Mouse (Mus musculus): ENCODE results near the gene Abtb1.

Gene Abtb1

DNA sequence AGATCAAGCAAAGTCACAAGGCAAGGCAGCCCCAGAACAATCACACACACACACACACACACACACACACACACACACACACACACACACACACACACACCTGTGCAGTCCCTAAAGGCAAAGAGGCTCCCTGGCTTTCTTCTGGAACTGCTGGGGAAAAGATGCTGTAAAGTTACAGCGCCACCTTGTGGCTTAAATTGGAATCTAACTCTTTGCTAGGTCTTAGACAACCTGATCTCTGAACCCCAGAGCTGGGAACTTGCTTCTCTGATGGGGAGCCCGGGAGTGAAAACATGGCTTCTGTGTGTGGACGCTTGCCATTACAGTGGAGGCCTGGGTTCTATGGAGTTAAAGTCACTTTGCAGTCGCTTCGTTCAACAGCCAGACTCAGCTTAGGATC is 13.9 kb upstream of the Abtb1 start:
- DNase-seq (ENCODE audit: inconsistent ontology term), result peak; percentile 51

- DNase-seq (ENCODE audit: inconsistent ontology term), result no peak
Observed at GRCm38 (mm10) chr6:88854509-88854908, 12.7 kb upstream of the Abtb1 start.

DNA sequence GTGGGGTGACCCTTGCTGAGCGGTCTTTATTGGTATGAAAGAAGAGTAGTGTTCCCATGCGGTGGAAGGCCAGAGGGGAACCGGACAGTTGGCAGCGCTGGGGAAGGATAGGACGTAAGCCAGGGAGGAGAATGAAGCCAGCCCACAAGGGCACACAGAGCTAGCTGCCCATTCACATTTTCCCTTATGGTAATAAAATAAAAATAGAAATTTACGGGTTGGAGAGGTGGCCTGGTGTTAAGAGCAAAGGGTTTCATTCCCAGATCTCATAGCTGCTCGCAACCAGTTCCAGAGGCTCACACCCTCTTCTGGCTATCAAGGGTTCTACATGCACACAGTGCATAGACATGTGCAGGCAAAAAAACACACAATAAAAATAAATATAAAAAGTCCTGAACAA is 8.2 kb upstream of the Abtb1 start:
- DNase-seq (ENCODE audit: inconsistent ontology term), result no peak

GRCm38 (mm10) chr6:88849270-88849669 is 7.5 kb upstream of the Abtb1 start:
- no peak for DNase-seq (ENCODE audit: inconsistent ontology term)

DNA sequence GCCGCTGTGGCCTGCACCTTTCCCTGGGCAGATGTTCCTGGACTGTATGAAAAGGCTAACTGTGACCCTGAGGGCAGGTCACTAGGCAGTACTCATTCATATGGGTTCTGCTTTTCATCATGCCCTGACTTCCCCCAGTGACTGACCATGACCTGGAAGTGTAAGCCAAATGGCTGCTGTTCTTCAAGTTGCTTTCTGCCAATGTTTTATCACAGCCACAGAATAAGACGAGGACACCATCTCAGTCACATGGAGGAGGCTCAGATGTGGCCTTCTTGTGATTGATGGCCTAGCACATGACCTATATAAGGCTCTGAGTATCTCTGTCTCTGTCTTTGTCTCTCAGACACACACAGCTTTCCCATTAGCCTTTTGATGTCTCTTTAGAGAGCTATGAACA is 5.8 kb upstream of the Abtb1 start:
- DNase-seq (ENCODE audit: inconsistent ontology term), result no peak

DNA sequence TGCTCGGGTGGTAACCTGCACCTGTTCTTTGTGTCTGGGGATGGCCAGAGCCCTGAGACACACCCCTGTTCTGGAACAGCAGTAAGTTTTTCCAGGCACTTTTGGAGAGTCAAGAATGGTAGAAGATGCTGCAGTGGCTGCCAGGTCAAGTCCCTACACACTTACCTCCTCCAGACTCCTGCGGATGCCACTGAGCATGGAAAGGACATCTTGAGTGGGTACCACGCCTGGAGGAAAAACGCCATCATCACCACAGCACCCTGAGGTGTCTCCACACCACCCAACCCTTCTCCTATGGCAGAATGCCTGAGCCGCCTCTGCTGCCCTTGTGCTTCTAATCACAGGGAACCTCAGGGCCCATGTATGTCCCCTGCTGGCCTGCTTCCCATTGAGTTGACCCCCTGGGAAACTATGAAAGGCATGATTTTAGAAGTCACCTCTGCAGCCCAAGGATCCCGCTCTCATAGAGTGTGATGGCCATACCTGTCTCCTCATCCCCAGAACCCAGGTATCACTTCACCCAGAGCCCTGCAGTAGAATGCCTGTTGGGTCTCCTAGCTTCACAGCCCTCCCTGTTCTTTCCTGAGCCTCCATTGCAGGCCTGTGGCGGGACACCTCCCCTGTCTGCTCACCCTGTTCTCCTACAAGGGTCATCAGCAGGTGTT is 3.2 kb upstream of the Abtb1 start:
- no peak for DNase-seq (ENCODE audit: inconsistent ontology term)

GRCm38 (mm10) chr6:88843781-88844725 is 2.3 kb upstream of the Abtb1 start:
- no peak for DNase-seq (ENCODE audit: inconsistent ontology term)

DNA sequence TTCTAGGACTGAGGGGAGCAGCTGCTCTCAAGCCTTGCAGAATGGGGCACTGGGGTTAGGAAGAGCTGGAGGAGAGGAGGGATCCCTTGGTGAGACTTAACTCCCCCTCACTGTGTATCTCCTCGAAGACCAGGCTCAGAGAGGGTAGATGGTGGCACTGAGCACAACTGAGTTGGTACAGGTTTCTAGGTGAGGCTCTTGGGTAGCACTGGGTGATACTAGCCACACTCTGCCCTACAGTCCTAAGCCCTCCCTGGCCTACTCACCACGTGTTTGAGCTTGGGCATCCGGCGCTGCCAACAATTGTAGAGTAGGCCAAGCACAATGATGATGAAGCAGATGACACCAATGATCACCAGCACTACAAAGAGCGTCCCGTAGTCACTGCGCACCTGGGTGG is 1.5 kb upstream of the Abtb1 start:
- DNase-seq (ENCODE audit: inconsistent ontology term), result no peak

GRCm38 (mm10) chr6:88842731-88843151 is 957 bp upstream of the Abtb1 start:
- no peak for DNase-seq (ENCODE audit: inconsistent ontology term)

- DNase-seq (ENCODE audit: inconsistent ontology term), result no peak
Observed at GRCm38 (mm10) chr6:88841514-88841780, 337 bp downstream of the Abtb1 start.

GRCm38 (mm10) chr6:88840791-88841513 is 832 bp downstream of the Abtb1 start:
- no peak for DNase-seq (ENCODE audit: inconsistent ontology term)

- no peak for DNase-seq (ENCODE audit: inconsistent ontology term)
Observed at GRCm38 (mm10) chr6:88840211-88840610, 1.6 kb downstream of the Abtb1 start.

GRCm38 (mm10) chr6:88839135-88839970 is 2.4 kb downstream of the Abtb1 start:
- DNase-seq (ENCODE audit: inconsistent ontology term), result no peak

- no peak for DNase-seq (ENCODE audit: inconsistent ontology term)
Observed at GRCm38 (mm10) chr6:88838613-88839012, 3.2 kb downstream of the Abtb1 start.

GRCm38 (mm10) chr6:88837999-88838398 is 3.8 kb downstream of the Abtb1 start:
- DNase-seq (ENCODE audit: inconsistent ontology term), result no peak

- no peak for DNase-seq (ENCODE audit: inconsistent ontology term)
Observed at GRCm38 (mm10) chr6:88836178-88836819, 5.5 kb downstream of the Abtb1 start.

DNA sequence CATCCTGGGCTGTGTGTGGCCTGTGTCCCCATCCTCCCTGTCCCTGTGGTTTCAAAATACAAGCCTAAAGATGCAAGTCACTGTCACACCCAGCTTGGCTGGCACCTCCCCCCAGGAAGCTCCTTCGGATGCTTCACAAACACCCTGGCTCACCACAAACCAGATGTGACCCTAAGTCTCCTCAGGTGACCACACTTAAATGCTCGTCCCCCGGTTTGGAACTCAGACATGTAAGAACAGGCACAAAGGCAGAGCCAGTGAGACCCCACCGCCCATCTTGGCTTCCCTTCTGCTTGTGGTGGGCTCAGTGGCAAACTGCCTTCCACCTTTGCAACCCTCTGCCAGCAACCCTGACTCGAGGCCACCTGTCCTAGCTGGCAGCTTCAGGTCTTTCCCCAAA is 6.7 kb downstream of the Abtb1 start:
- DNase-seq (ENCODE audit: inconsistent ontology term), result no peak

GRCm38 (mm10) chr6:88833340-88834140 is 8.2 kb downstream of the Abtb1 start:
- no peak for DNase-seq (ENCODE audit: inconsistent ontology term)

DNA sequence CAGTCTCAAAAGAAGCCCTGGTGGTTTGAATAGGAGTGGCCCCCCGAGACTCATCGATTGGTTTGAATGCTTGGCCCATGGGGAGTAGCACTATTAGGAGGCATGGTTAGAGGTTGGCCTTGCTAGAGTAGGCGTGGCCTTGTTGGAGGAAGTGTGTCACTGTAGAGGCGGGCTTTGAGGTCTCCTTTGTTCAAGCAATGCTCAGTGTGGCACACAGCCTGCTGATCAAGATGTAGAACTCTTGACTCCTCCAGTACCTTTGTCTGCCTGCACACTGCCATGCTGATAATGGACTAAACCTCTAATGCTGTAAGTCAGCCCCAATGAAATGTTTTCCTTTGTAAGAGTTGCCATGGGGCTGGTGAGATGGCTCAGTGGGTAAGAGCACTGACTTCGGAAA is 9.1 kb downstream of the Abtb1 start:
- peak; percentile 26 for DNase-seq (ENCODE audit: inconsistent ontology term)

DNA sequence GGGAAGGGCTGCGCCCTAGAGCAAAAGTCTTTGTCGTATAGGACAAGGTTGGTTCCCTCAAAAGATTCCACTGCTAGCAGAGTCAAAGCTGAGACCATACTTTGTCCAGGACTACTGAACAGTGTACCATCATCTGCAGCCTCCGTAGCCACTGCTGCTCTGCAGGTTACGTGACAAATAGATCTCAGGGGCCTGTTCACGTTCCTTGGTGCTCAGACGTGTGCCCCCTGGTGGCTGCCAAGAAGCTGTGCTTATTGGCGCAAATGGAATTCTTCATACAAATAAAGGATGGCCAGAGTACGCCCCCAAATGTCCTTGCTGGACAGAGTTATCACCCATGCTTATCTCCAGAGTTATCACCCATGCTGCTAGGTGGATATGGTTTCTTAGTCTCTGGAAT is 10.3 kb downstream of the Abtb1 start:
- DNase-seq (ENCODE audit: inconsistent ontology term), result peak; percentile 78
